Mouse (Mus musculus): ENCODE measurements around the gene Camsap1.

The Camsap1 gene

GRCm38 (mm10) chr2:25882276-25882675 lies 100.8 kb downstream of the Camsap1 start:
- no peak for DNase-seq (ENCODE audit: low spot score)

GRCm38 (mm10) chr2:25879061-25879460 lies 104.0 kb downstream of the Camsap1 start:
- DNase-seq (ENCODE audit: low spot score), result no peak

GRCm38 (mm10) chr2:25878516-25878915 lies 104.6 kb downstream of the Camsap1 start:
- DNase-seq (ENCODE audit: low spot score), result no peak

DNA sequence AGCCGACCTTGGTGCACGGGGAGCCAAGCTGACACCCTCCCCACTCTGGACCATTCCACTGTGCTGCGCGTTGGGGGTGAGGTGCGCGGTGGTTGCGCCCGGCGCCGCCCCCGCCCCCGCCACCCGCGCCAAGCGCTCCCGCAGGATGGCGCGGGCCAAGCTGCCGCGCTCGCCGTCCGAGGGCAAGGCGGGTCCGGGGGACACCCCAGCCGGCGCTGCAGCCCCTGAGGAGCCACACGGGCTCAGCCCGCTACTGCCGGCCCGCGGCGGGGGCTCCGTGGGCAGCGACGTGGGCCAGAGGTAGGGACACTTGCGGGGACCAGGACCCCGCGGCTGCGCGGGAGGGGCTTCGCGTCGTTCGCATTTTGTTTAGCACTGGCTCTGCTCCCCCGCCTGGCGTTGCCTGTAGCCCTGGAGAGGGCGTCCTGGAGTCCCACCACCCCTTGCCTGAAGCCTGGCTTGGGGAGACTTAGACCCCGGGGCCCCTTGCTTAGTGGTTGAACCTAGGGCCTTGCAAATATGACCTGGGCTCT lies 105.3 kb downstream of the Camsap1 start:
- DNase-seq (ENCODE audit: low spot score), result no peak

GRCm38 (mm10) chr2:25877250-25877735 lies 105.8 kb downstream of the Camsap1 start:
- no peak for DNase-seq (ENCODE audit: low spot score)
